Mouse (Mus musculus) heart, adult 8-10 months (tissue): ENCODE measurements around the gene Ell3. TPM values are rescaled to one million over a fixed set of nuclear protein-coding genes. Genes with fewer than 3 reads are reported as not detected.

Experiments used
- microRNA-seq: library from miRNA; unstranded; fragments of <30 nt; microRNA quantifications from one replicate; pipeline ENCODE4 v1.2.0, GENCODE M21; 2022
- total RNA-seq, 4 experiments: library from RNA; stranded (reverse); gene quantifications; 2 replicates each; pipeline ENCODE4 v1.2.4; 2022

Gene Ell3
- total RNA-seq, 4 experiments from 2014 or later: 0.34 TPM; not detected in 3

Small RNAs within 50 kb of the gene (microRNA-seq; reads per million reads assigned to microRNA genes)
- not detected for gene Gm22953

Other genes starting within 250 kb of the Ell3 start
- gene Trp53bp1, start 172.9 kb downstream of the Ell3 start, total RNA-seq: 10 to 100 TPM; 30.3 to 39.2 (median 33.5) TPM
- gene Map1a, start 154.7 kb downstream of the Ell3 start, total RNA-seq: 1 to 10 TPM; 4.7 to 6.0 (median 5.2) TPM
- 100 to 1,000 TPM in 3 of 4 experiments, 10 to 100 TPM in 1; 88.4 to 110 (median 104) TPM for gene Ppip5k1, start 88.9 kb downstream of the Ell3 start, total RNA-seq
- 1 to 10 TPM; 1.3 to 2.9 (median 2.2) TPM for gene Ckmt1, start 86.6 kb downstream of the Ell3 start, total RNA-seq
- under 1 TPM in 1 of 4 experiments, not detected in 3; 0.09 TPM for gene Strc, start 57.1 kb downstream of the Ell3 start, total RNA-seq
- 100 to 1,000 TPM; 104 to 129 (median 126) TPM for gene Pdia3, start 30.5 kb downstream of the Ell3 start, total RNA-seq
- gene Catsper2, start 30.5 kb downstream of the Ell3 start, total RNA-seq: 1 to 10 TPM; 2.9 to 4.7 (median 3.2) TPM
- 100 to 1,000 TPM; 360 to 469 (median 411) TPM for gene Serf2, start 4.9 kb upstream of the Ell3 start, total RNA-seq
- 10 to 100 TPM; 18.2 to 25.0 (median 22.6) TPM for gene Hypk, start 9.0 kb upstream of the Ell3 start, total RNA-seq
- gene Serinc4, start 12.5 kb upstream of the Ell3 start, total RNA-seq: under 1 TPM in 2 of 4 experiments, not detected in 2; 0.13 to 0.17 TPM
- 10 to 100 TPM; 28.3 to 37.4 (median 32.5) TPM for gene Mfap1b, start 29.8 kb upstream of the Ell3 start, total RNA-seq
- 10 to 100 TPM; 29.5 to 36.4 (median 32.8) TPM for gene Mfap1a, start 62.4 kb upstream of the Ell3 start, total RNA-seq
- 1 to 10 TPM; 2.1 to 3.2 (median 3.0) TPM for gene Wdr76, start 62.4 kb upstream of the Ell3 start, total RNA-seq